Mouse (Mus musculus) CH12.LX (cell line): ENCODE results near the gene Inpp5a.

ENCODE experiments used
- BHLHE40 ChIP-seq: IDR thresholded peaks from 2 replicates; pipeline ENCODE4 v1.6.1; 2011; ENCODE audit warnings: mild to moderate bottlenecking, low read depth, low read length, improper control_type of control experiment
- CHD2 ChIP-seq: IDR thresholded peaks from 2 replicates; pipeline ENCODE4 v1.6.1; 2011; ENCODE audit warnings: low read length, improper control_type of control experiment
- CTCF ChIP-seq, 2 experiments: IDR thresholded peaks in 1 of 2; conservative IDR thresholded peaks in 1 of 2; 2 replicates each; pipeline ENCODE4 v1.5.1; 2011 to 2012; ENCODE audit warnings: low read depth in 2 of 2, low read length in 2 of 2, improper control_type of control experiment in 1 of 2, inconsistent platforms in 1 of 2, mild to moderate bottlenecking in 1 of 2, moderate library complexity in 1 of 2
- EP300 ChIP-seq: IDR thresholded peaks from 2 replicates; pipeline ENCODE4 v1.6.1; 2011; ENCODE audit warnings: low read length, improper control_type of control experiment
- HCFC1 ChIP-seq: IDR thresholded peaks from 2 replicates; pipeline ENCODE4 v1.6.1; 2012; ENCODE audit warnings: low read depth, mild to moderate bottlenecking, inconsistent platforms, low read length, improper control_type of control experiment
- IRF4 ChIP-seq: IDR thresholded peaks from 2 replicates; pipeline ENCODE4 v1.6.1; 2014; ENCODE audit warnings: low read depth, mild to moderate bottlenecking, inconsistent platforms, low read length, improper control_type of control experiment
- MAX ChIP-seq: IDR thresholded peaks from 2 replicates; pipeline ENCODE4 v1.6.1; 2011; ENCODE audit warnings: low read length, improper control_type of control experiment
- POLR2A ChIP-seq: IDR thresholded peaks from 2 replicates; pipeline ENCODE4 v1.6.1; 2011; ENCODE audit warnings: low read depth, mild to moderate bottlenecking, improper control_type of control experiment, low read length
- RAD21 ChIP-seq: IDR thresholded peaks from 2 replicates; pipeline ENCODE4 v1.6.1; 2011; ENCODE audit warnings: low read depth, mild to moderate bottlenecking, low read length, improper control_type of control experiment, moderate library complexity
- TCF12 ChIP-seq: IDR thresholded peaks from 2 replicates; pipeline ENCODE4 v1.6.1; 2014; ENCODE audit warnings: low read depth, mild to moderate bottlenecking, inconsistent platforms, low read length, improper control_type of control experiment

DNA sequence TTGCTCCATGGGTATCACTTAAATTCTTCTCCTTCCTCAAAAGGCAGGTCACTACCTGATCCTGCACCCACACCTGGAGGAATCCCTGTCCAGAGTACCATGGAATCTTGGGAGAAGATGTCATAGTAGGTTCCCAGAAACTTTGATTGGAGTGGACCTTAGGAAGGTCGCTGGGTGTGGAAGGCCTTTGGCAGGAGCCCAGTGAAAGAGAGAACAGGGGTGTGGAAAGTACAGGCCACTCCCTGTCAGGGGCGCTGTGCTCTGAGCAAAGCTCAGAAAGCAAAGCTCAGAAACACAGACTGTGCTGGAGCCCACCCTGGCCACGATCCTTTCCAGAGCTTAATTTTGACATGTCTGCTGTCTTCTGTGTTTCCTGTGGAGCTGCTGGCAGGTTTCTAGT, 24.5 kb downstream of the Inpp5a start:
- TF ChIP-seq CHD2 (no peak), CTCF (conservative IDR thresholded peaks at IDR 0.05 in 1 of 2, IDR thresholded peaks at IDR 0.05 in 1 of 2; ENCODE audit: low read depth in 2 of 2, low read length in 2 of 2) (no peak), EP300 (no peak), BHLHE40 (no peak), IRF4 (no peak), POLR2A (no peak), HCFC1 (no peak), MAX (no peak), RAD21 (no peak), TCF12 (no peak)
